Mouse (Mus musculus): ENCODE measurements around the gene Tmod4.

DNA sequence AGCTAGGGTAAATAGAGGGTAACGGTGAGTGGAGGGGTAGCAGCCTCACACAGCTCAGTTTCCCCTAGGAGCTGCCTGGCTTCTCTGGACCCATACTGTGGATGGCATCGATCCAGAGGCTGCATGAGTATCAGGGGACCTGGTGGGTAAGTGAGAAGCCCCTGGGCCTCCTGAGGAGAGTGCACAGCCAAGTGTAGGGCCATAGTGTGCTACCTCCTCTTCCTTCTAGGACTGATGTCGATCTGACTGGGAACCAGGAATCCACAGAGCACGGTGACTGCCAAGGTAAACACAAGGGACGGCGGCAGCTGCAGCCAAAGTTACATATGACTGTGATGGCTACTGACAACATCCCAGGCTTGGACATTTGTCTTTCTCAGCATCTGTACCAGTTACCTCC, 46.8 kb downstream of the Tmod4 start:
- TF ChIP-seq CTCF (IDR thresholded peaks at IDR 0.05): no peak
- TF ChIP-seq EP300 (IDR thresholded peaks at IDR 0.05): no peak

Data from lung, postnatal 0 days (tissue).